Mouse (Mus musculus): ENCODE measurements around the gene Runx2.

DNA sequence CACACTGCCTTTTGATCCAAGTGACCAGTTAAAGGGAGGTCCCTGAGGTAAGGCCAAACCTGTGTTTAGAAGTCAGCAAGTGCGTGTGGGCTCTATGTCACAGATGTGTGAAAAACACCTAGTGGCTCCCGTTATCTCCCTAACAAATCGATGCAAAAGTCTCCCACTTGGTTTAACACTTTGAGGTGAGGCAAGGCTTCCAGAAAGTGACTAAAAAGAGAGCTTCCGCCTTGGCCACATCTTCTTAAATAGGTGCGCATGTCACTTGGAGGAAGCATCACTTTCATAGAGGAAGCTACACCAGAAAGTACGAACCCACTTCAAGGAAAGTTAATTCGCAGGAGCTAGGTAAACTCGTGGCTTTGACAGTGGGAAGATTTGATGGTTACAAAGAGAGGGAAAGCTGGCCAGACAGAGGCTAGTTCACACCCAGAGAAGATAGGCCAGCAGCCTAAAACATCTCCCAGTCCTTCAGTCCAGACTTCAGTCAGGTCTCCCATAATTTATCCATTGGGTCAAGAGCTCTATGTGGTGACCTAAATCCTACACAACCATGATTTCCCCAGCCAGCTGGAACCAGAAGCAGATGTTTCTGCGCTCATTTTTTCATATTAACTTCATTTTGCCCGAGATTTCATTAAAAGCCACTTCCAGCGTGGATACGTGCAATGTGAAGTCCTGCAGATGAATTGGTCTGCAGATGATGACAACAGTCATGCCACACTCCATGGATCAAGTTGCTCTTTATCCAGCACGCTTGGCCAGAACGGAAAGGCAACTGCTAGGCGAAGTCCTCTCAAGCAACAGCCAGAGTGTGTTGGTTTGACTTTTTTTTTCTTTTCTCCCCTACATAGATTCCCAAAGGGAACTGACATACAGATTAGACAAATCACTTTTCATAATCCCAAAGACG lies 257.1 kb downstream of the Runx2 start:
- TF ChIP-seq HCFC1 (IDR thresholded peaks at IDR 0.05; ENCODE audit: borderline replicate concordance, insufficient read depth, low read length): no peak
- no peak for TF ChIP-seq ZC3H11A (IDR thresholded peaks at IDR 0.05; ENCODE audit: borderline replicate concordance, low read depth, low read length)
- TF ChIP-seq CHD2 (IDR thresholded peaks at IDR 0.05; ENCODE audit: low read depth, low read length): no peak

Data from ES-E14 (cell line).